Mouse (Mus musculus): ENCODE data around the gene Nav3. TPM values are rescaled to one million over a fixed set of nuclear protein-coding genes. Genes with fewer than 3 reads are reported as not detected.

The Nav3 gene
- polyA plus RNA-seq, 1 experiment from 2014 or later, result 1.2 TPM

- H3K4me2 ChIP-seq (ENCODE audit: low read depth, low read length), result no peak overlapping the region
- H3K36me3 ChIP-seq (ENCODE audit: control insufficient read depth, insufficient read depth, low read length), result no peaks in the 10 kb centered on the region
- no peak overlapping the region for H3K27ac ChIP-seq (ENCODE audit: low read length)
- no peaks in the 10 kb centered on the region for H3K27me3 ChIP-seq (ENCODE audit: control insufficient read depth, insufficient read depth, low read depth, low read length)
- no peaks in the 10 kb centered on the region for H3K9me3 ChIP-seq (ENCODE audit: control insufficient read depth, low read length)
- H3K9ac ChIP-seq (ENCODE audit: low read length), result no peak overlapping the region
- H3K4me1 ChIP-seq (replicated peaks; ENCODE audit: control insufficient read depth, insufficient read depth, low read length), result no peaks in the 10 kb centered on the region
- ATAC-seq (ENCODE audit: low read depth), result peak; percentile 67
- WGBS, result 41% methylated on average over 5 of the region's 5 CpGs
- no peak overlapping the region for H3K4me3 ChIP-seq (ENCODE audit: low read length)
Observed at GRCm38 (mm10) chr10:110317275-110317674, 138.7 kb downstream of the Nav3 start.

DNA sequence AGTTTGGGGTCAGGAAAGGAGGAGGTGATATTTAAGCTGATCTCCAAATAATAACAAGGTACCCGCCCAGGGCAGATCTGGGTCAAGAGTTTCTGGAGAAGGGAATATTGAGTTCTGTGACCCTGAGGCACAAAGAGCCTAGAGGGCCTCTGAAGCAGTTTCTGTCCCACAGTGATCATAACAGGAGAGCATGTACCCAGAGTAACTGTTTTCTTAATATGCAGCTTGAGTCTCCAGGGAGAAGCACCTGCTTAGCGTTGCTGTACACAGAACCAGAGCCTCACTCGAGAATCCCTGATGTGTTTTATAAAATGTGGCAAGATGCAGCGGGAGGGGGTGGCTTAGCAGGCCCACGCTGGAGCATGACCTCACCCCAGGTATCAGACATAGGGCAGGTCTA, 141.5 kb downstream of the Nav3 start:
- 68% methylated on average over 5 of the region's 5 CpGs for WGBS
- H3K4me2 ChIP-seq (ENCODE audit: low read depth, low read length), result no peak overlapping the region
- H3K4me1 ChIP-seq (replicated peaks; ENCODE audit: control insufficient read depth, insufficient read depth, low read length), result no peaks in the 10 kb centered on the region
- no peak overlapping the region for H3K4me3 ChIP-seq (ENCODE audit: low read length)
- no peaks in the 10 kb centered on the region for H3K27me3 ChIP-seq (ENCODE audit: control insufficient read depth, insufficient read depth, low read depth, low read length)
- H3K27ac ChIP-seq (ENCODE audit: low read length), result no peak overlapping the region
- no peak for ATAC-seq (ENCODE audit: low read depth)
- H3K9me3 ChIP-seq (ENCODE audit: control insufficient read depth, low read length), result no peaks in the 10 kb centered on the region
- H3K36me3 ChIP-seq (ENCODE audit: control insufficient read depth, insufficient read depth, low read length), result no peaks in the 10 kb centered on the region
- no peak overlapping the region for H3K9ac ChIP-seq (ENCODE audit: low read length)

- Histone ChIP-seq H3K9ac (ENCODE audit: low read length) (no peak overlapping the region), H3K27me3 (ENCODE audit: control insufficient read depth, insufficient read depth, low read depth, low read length) (no peaks in the 10 kb centered on the region), H3K36me3 (ENCODE audit: control insufficient read depth, insufficient read depth, low read length) (no peaks in the 10 kb centered on the region), H3K4me2 (ENCODE audit: low read depth, low read length) (no peak overlapping the region), H3K4me1 (replicated peaks; ENCODE audit: control insufficient read depth, insufficient read depth, low read length) (no peaks in the 10 kb centered on the region), H3K27ac (ENCODE audit: low read length) (no peak overlapping the region), H3K9me3 (ENCODE audit: control insufficient read depth, low read length) (no peaks in the 10 kb centered on the region), H3K4me3 (ENCODE audit: low read length) (no peak overlapping the region)
- 90% methylated on average over 7 of the region's 7 CpGs for WGBS
- no peak for ATAC-seq (ENCODE audit: low read depth)
Observed at GRCm38 (mm10) chr10:110313959-110314358, 142.0 kb downstream of the Nav3 start.

DNA sequence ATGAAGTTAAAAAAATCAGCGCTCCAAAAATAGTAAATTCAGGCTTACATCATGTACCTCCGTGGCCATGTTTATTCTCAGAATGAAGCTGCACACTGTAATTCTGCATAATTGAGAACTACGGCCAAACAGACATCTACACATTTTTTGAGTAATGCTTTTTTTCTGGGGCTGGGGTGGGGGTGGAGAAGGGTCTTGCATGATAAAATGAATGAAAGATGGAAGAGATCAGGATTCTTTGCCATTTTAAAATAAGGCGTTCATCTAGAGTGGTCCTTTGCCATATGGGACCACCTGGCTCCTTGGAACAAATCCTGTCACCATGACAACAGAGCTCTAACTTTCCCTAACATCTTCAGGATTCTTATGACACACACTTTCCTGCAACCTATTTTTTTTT, 146.5 kb downstream of the Nav3 start:
- H3K4me2 ChIP-seq (ENCODE audit: low read depth, low read length), result no peak overlapping the region
- no peak for ATAC-seq (ENCODE audit: low read depth)
- H3K9ac ChIP-seq (ENCODE audit: low read length), result no peak overlapping the region
- H3K27ac ChIP-seq (ENCODE audit: low read length), result no peak overlapping the region
- no peaks in the 10 kb centered on the region for H3K4me1 ChIP-seq (replicated peaks; ENCODE audit: control insufficient read depth, insufficient read depth, low read length)
- H3K4me3 ChIP-seq (ENCODE audit: low read length), result no peak overlapping the region
- no peaks in the 10 kb centered on the region for H3K36me3 ChIP-seq (ENCODE audit: control insufficient read depth, insufficient read depth, low read length)
- no peaks in the 10 kb centered on the region for H3K9me3 ChIP-seq (ENCODE audit: control insufficient read depth, low read length)
- 59% methylated on average over 4 of the region's 4 CpGs for WGBS
- no peaks in the 10 kb centered on the region for H3K27me3 ChIP-seq (ENCODE audit: control insufficient read depth, insufficient read depth, low read depth, low read length)

GRCm38 (mm10) chr10:110305609-110306008, 150.4 kb downstream of the Nav3 start:
- 79% methylated on average over 5 of the region's 5 CpGs for WGBS
- Histone ChIP-seq H3K27ac (ENCODE audit: low read length) (no peak overlapping the region), H3K27me3 (ENCODE audit: control insufficient read depth, insufficient read depth, low read depth, low read length) (no peaks in the 10 kb centered on the region), H3K4me2 (ENCODE audit: low read depth, low read length) (no peak overlapping the region), H3K4me3 (ENCODE audit: low read length) (no peak overlapping the region), H3K4me1 (replicated peaks; ENCODE audit: control insufficient read depth, insufficient read depth, low read length) (no peaks in the 10 kb centered on the region), H3K9me3 (ENCODE audit: control insufficient read depth, low read length) (no peaks in the 10 kb centered on the region), H3K9ac (ENCODE audit: low read length) (no peak overlapping the region), H3K36me3 (ENCODE audit: control insufficient read depth, insufficient read depth, low read length) (no peaks in the 10 kb centered on the region)
- no peak for ATAC-seq (ENCODE audit: low read depth)

GRCm38 (mm10) chr10:110290016-110290623, 165.9 kb downstream of the Nav3 start:
- WGBS, result 70% methylated on average over 10 of the region's 10 CpGs
- no peaks in the 10 kb centered on the region for H3K9me3 ChIP-seq (ENCODE audit: control insufficient read depth, low read length)
- no peak overlapping the region for H3K27ac ChIP-seq (ENCODE audit: low read length)
- H3K4me2 ChIP-seq (ENCODE audit: low read depth, low read length), result no peak overlapping the region
- no peak for ATAC-seq (ENCODE audit: low read depth)
- H3K4me3 ChIP-seq (ENCODE audit: low read length), result no peak overlapping the region
- no peaks in the 10 kb centered on the region for H3K4me1 ChIP-seq (replicated peaks; ENCODE audit: control insufficient read depth, insufficient read depth, low read length)
- H3K27me3 ChIP-seq (ENCODE audit: control insufficient read depth, insufficient read depth, low read depth, low read length), result no peaks in the 10 kb centered on the region
- H3K36me3 ChIP-seq (ENCODE audit: control insufficient read depth, insufficient read depth, low read length), result no peaks in the 10 kb centered on the region
- H3K9ac ChIP-seq (ENCODE audit: low read length), result no peak overlapping the region

DNA sequence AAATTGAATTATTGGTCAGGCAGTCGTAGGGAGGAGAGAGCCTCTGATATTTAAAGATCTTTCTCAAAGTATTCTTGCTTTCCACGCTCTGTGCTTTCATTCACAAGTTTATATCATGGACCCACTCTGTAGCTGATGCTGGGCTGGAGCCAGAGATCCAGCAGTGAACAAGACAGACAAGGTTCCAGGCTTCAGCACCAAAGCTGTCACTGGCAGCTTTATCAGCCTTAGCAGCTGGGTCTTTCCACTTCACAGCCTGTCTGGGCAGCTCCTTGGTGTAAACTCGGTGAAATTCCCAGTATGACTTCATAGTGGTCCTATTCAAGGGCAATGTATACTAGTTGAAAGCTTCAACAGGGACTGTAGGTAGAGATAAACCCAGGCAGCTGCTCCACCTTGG, 172.1 kb downstream of the Nav3 start:
- H3K27ac ChIP-seq (ENCODE audit: low read length), result no peak overlapping the region
- WGBS, result 43% methylated on average over 3 of the region's 3 CpGs
- H3K4me2 ChIP-seq (ENCODE audit: low read depth, low read length), result no peak overlapping the region
- peaks cover 3% of the 10 kb centered on the region; the same call in 1 of the 2 replicates for H3K4me1 ChIP-seq (replicated peaks; ENCODE audit: control insufficient read depth, insufficient read depth, low read length)
- H3K27me3 ChIP-seq (ENCODE audit: control insufficient read depth, insufficient read depth, low read depth, low read length), result no peaks in the 10 kb centered on the region
- H3K9ac ChIP-seq (ENCODE audit: low read length), result no peak overlapping the region
- no peaks in the 10 kb centered on the region for H3K9me3 ChIP-seq (ENCODE audit: control insufficient read depth, low read length)
- no peaks in the 10 kb centered on the region for H3K36me3 ChIP-seq (ENCODE audit: control insufficient read depth, insufficient read depth, low read length)
- peak; percentile 83 for ATAC-seq (ENCODE audit: low read depth)
- H3K4me3 ChIP-seq (ENCODE audit: low read length), result no peak overlapping the region

GRCm38 (mm10) chr10:110272818-110273217, 183.2 kb downstream of the Nav3 start:
- H3K9me3 ChIP-seq (ENCODE audit: control insufficient read depth, low read length), result no peaks in the 10 kb centered on the region

DNA sequence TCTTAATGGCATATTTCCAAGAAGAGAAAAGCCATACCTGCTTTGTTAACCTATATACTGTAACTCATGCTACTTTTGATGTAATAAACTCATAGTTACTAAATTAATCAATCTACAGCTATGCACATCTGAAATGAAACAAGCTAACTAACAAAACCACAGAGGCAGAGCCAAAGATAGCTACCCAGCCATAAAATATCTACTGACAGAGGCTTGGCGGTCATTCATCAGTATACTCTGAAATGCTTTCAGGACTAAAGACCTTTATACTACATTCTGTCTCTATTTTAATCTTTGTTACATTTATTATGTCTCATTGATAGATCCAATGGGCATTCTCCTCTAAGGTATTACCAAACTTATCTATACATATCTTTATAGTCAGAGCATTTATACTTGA, 185.4 kb downstream of the Nav3 start:
- no peak overlapping the region for H3K9ac ChIP-seq (ENCODE audit: low read length)
- H3K4me3 ChIP-seq (ENCODE audit: low read length), result no peak overlapping the region
- no peak overlapping the region for H3K27ac ChIP-seq (ENCODE audit: low read length)
- H3K9me3 ChIP-seq (ENCODE audit: control insufficient read depth, low read length), result no peaks in the 10 kb centered on the region
- no peaks in the 10 kb centered on the region for H3K4me1 ChIP-seq (replicated peaks; ENCODE audit: control insufficient read depth, insufficient read depth, low read length)
- 76% methylated on average over 1 of the region's 1 CpGs for WGBS
- H3K27me3 ChIP-seq (ENCODE audit: control insufficient read depth, insufficient read depth, low read depth, low read length), result no peaks in the 10 kb centered on the region
- H3K36me3 ChIP-seq (ENCODE audit: control insufficient read depth, insufficient read depth, low read length), result no peaks in the 10 kb centered on the region
- ATAC-seq (ENCODE audit: low read depth), result no peak
- no peak overlapping the region for H3K4me2 ChIP-seq (ENCODE audit: low read depth, low read length)

More at GRCm38 (mm10) chr10:110272818-110273217, 183.2 kb downstream of the Nav3 start:
- no peak for ATAC-seq (ENCODE audit: low read depth)
- Histone ChIP-seq H3K4me3 (ENCODE audit: low read length) (no peak overlapping the region), H3K4me1 (replicated peaks; ENCODE audit: control insufficient read depth, insufficient read depth, low read length) (no peaks in the 10 kb centered on the region), H3K27me3 (ENCODE audit: control insufficient read depth, insufficient read depth, low read depth, low read length) (no peaks in the 10 kb centered on the region), H3K27ac (ENCODE audit: low read length) (no peak overlapping the region), H3K4me2 (ENCODE audit: low read depth, low read length) (no peak overlapping the region), H3K36me3 (ENCODE audit: control insufficient read depth, insufficient read depth, low read length) (no peaks in the 10 kb centered on the region), H3K9ac (ENCODE audit: low read length) (no peak overlapping the region)
- WGBS, result 86% methylated on average over 2 of the region's 2 CpGs

- 0 out of 2 replicates have a peak, but pooled peaks cover 3% of the 10 kb centered on the region for H3K4me1 ChIP-seq (replicated peaks; ENCODE audit: control insufficient read depth, insufficient read depth, low read length)
- H3K36me3 ChIP-seq (ENCODE audit: control insufficient read depth, insufficient read depth, low read length), result no peaks in the 10 kb centered on the region
- WGBS, result 59% methylated on average over 3 of the region's 3 CpGs
- no peaks in the 10 kb centered on the region for H3K9me3 ChIP-seq (ENCODE audit: control insufficient read depth, low read length)
- no peak overlapping the region for H3K9ac ChIP-seq (ENCODE audit: low read length)
- no peak overlapping the region for H3K4me2 ChIP-seq (ENCODE audit: low read depth, low read length)
- ATAC-seq (ENCODE audit: low read depth), result peak; percentile 91
- no peak overlapping the region for H3K4me3 ChIP-seq (ENCODE audit: low read length)
- no peaks in the 10 kb centered on the region for H3K27me3 ChIP-seq (ENCODE audit: control insufficient read depth, insufficient read depth, low read depth, low read length)
- 0 out of 2 replicates have a peak overlapping the region, but pooled peaks have one; percentile 51 for H3K27ac ChIP-seq (ENCODE audit: low read length)
Observed at GRCm38 (mm10) chr10:110242128-110242561, 213.9 kb downstream of the Nav3 start.
